Mouse (Mus musculus): Measurements from ENCODE around the gene Coq8a. TPM values are rescaled to one million over a fixed set of nuclear protein-coding genes. Genes with fewer than 3 reads are reported as not detected.

The Coq8a gene
- polyA plus RNA-seq, 1 experiment from 2014 or later = 2.0 TPM

- Histone ChIP-seq H3K4me3 (no peak overlapping the region), H3K9me3 (no peaks in the 10 kb centered on the region), H3K4me1 (replicated peaks) (no peaks in the 10 kb centered on the region), H3K27ac (no peak overlapping the region), H3K27me3 (ENCODE audit: insufficient read depth, poor library complexity, severe bottlenecking) (no peaks in the 10 kb centered on the region), H3K36me3 (0 out of 2 replicates have a peak, but pooled peaks cover 4% of the 10 kb centered on the region)
- no peak for DNase-seq (ENCODE audit: low spot score)
- WGBS = 94% methylated on average over 5 of the region's 5 CpGs
These were observed 71.2 kb downstream of the Coq8a start for GRCm38 (mm10) chr1:180128077-180128792.

- peaks cover 26% of the 10 kb centered on the region for H3K36me3 ChIP-seq
- H3K4me3 ChIP-seq = no peak overlapping the region
- no peaks in the 10 kb centered on the region for H3K9me3 ChIP-seq
- no peaks in the 10 kb centered on the region for H3K4me1 ChIP-seq (replicated peaks)
- no peak for DNase-seq (ENCODE audit: low spot score)
- H3K27ac ChIP-seq = no peak overlapping the region
- WGBS = 85% methylated on average over 8 of the region's 8 CpGs
- no peaks in the 10 kb centered on the region for H3K27me3 ChIP-seq (ENCODE audit: insufficient read depth, poor library complexity, severe bottlenecking)
These were observed 81.2 kb downstream of the Coq8a start for GRCm38 (mm10) chr1:180118233-180118632.

GRCm38 (mm10) chr1:180116525-180116924 is 82.9 kb downstream of the Coq8a start:
- no peaks in the 10 kb centered on the region for H3K27me3 ChIP-seq (ENCODE audit: insufficient read depth, poor library complexity, severe bottlenecking)
- H3K4me3 ChIP-seq = no peak overlapping the region
- peak; percentile 19 for DNase-seq (ENCODE audit: low spot score)
- no peaks in the 10 kb centered on the region for H3K4me1 ChIP-seq (replicated peaks)
- H3K27ac ChIP-seq = no peak overlapping the region
- 83% methylated on average over 1 of the region's 1 CpGs for WGBS
- H3K36me3 ChIP-seq = peaks cover 26% of the 10 kb centered on the region
- H3K9me3 ChIP-seq = no peaks in the 10 kb centered on the region

Other genes starting within 250 kb of the Coq8a start
- gene Cdc42bpa, start 239.1 kb downstream of the Coq8a start, polyA plus RNA-seq (2016; fragmentation: Nextera tagmentation; extraction: Ambion mirVana) = 11.0 and 13.2 TPM in 2 replicates
- gene Psen2, start 63.8 kb upstream of the Coq8a start, polyA plus RNA-seq (2016; fragmentation: Nextera tagmentation; extraction: Ambion mirVana) = 6.8 and 8.3 TPM in 2 replicates
- 3.7 and 4.2 TPM in 2 replicates for gene Itpkb, start 130.9 kb upstream of the Coq8a start, polyA plus RNA-seq (2016; fragmentation: Nextera tagmentation; extraction: Ambion mirVana)